ENCODE assay signal across 16 mouse cellular contexts in genomic region chr8:115616871-115617605, GRCm38 (mm10).
A peak's percentile ranks its signal among the peaks of the same experiment; 100 is the strongest.
DNase-seq lines count a peak whose midpoint lies in the region; ATAC-seq lines count a peak whose summit lies in the region.
"Had no signal": no experiment of that assay in that cellular context is flagged by ENCODE, and none has a peak within 500 bp of the region (broad histone marks: within the 10 kb centered on the region; RNA-seq: fewer than 3 reads in every experiment).

No protein-coding gene starts in this region.

- no peak for ATAC-seq in erythroblast, adult 5-6 weeks (replicated peaks; ENCODE audit: low FRiP score, poor library complexity, severe bottlenecking)
- ATAC-seq: forebrain, embryonic 15.5 days; intestine, embryonic 16.5 days; liver, embryonic 12.5 days; midbrain, embryonic 15.5 days had no signal

- DNase-seq in adrenal gland, postnatal 25 days, result peak; percentile 27
- DNase-seq in adrenal gland, postnatal 4 days (ENCODE audit: low spot score in 2 of 2), result no peak
- peak; percentile 8 to 16 for DNase-seq in layer of hippocampus, postnatal 36 days
- no peak for DNase-seq in layer of hippocampus, adult 9-11 months
- DNase-seq in cerebellum, adult 18-20 months, result peak; percentile 79 to 87
- DNase-seq in gastrocnemius, postnatal 14 days, result peak; percentile 22
- no peak for DNase-seq in thymus, postnatal 36 days
- DNase-seq: heart, adult 18-20 months; kidney, postnatal 25 days; retina, postnatal 1 day; thymus, postnatal 14 days had no signal

- intact Hi-C loops in gastrocnemius, postnatal 14 days (cut with DNase I; ENCODE audit: low total_unique reads), result no loop called here

Comparison
In these comparisons a context has a peak if more than half of its experiments do, and no peak if none do; other contexts are left out.
1. DNase-seq: peak in adrenal gland, postnatal 25 days (single experiment), layer of hippocampus, postnatal 36 days (2 of 2), cerebellum, adult 18-20 months (2 of 2) and gastrocnemius, postnatal 14 days (single experiment); none in adrenal gland, postnatal 4 days (0 of 2), layer of hippocampus, adult 9-11 months (single experiment) and thymus, postnatal 36 days (0 of 2).